Mouse (Mus musculus) MEL (cell line): ENCODE measurements around the gene Nanos2. TPM values are rescaled to one million over a fixed set of nuclear protein-coding genes. Genes with fewer than 3 reads are reported as not detected.

Experiments
- DNase-seq: peaks from one replicate; pipeline ENCODE4 v3.0.0; 2011; ENCODE audit warnings: low read depth, low spot score
- H3K27ac ChIP-seq: 2 replicates; pipeline ENCODE4 v1.5.1; 2012; ENCODE audit warnings: low read depth, mild to moderate bottlenecking, control low read depth, low read length, moderate library complexity; ENCODE audit not compliant: control insufficient read depth
- H3K27me3 ChIP-seq, 2 experiments: fragments of 150-350 bp in 1 of 2; sonication (generic) in 1 of 2; 2 replicates each; pipeline ENCODE4 v1.6.1; 2012; ENCODE audit warnings: low read length in 2 of 2, mild to moderate bottlenecking in 2 of 2, improper control_type of control experiment in 1 of 2, moderate library complexity in 1 of 2; ENCODE audit not compliant: insufficient read depth in 2 of 2, control insufficient read depth in 1 of 2
- H3K36me3 ChIP-seq, 2 experiments: 2 replicates each; pipeline ENCODE4 v1.6.1; 2012 to 2014; ENCODE audit warnings: low read length in 2 of 2, improper control_type of control experiment in 1 of 2, inconsistent platforms in 1 of 2, mild to moderate bottlenecking in 1 of 2; ENCODE audit not compliant: insufficient read depth in 2 of 2, control insufficient read depth in 1 of 2
- H3K4me1 ChIP-seq, 2 experiments: fragments of 150-350 bp in 1 of 2; sonication (generic) in 1 of 2; 2 replicates each; pipeline ENCODE4 v1.6.1; 2012; ENCODE audit warnings: low read length in 2 of 2, improper control_type of control experiment in 1 of 2, mild to moderate bottlenecking in 1 of 2; ENCODE audit not compliant: insufficient read depth in 2 of 2, control insufficient read depth in 1 of 2
- H3K4me3 ChIP-seq, 2 experiments: fragments of 150-350 bp in 1 of 2; sonication (generic) in 1 of 2; 2 replicates each; pipeline ENCODE4 v1.5.1; 2012; ENCODE audit warnings: low read depth in 2 of 2, low read length in 2 of 2, mild to moderate bottlenecking in 2 of 2, moderate library complexity in 2 of 2, control low read depth in 1 of 2, improper control_type of control experiment in 1 of 2; ENCODE audit not compliant: control insufficient read depth in 1 of 2, insufficient read depth in 1 of 2
- H3K79me2 ChIP-seq: 2 replicates; pipeline ENCODE4 v1.6.1; 2012; ENCODE audit warnings: mild to moderate bottlenecking, low read length, moderate library complexity; ENCODE audit not compliant: control insufficient read depth, poor library complexity, insufficient read depth
- H3K9ac ChIP-seq: 2 replicates; pipeline ENCODE4 v1.6.1; 2012; ENCODE audit warnings: low read depth, mild to moderate bottlenecking, control low read depth, low read length, moderate library complexity; ENCODE audit not compliant: control insufficient read depth, poor library complexity, severe bottlenecking
- H3K9me3 ChIP-seq: fragments of 150-350 bp; sonication (generic); replicated peaks from 2 replicates; pipeline ENCODE4 v1.6.1; 2012; ENCODE audit warnings: mild to moderate bottlenecking, low read length, improper control_type of control experiment, moderate library complexity; ENCODE audit not compliant: insufficient read depth
- BHLHE40 ChIP-seq: IDR thresholded peaks from 2 replicates; pipeline ENCODE4 v1.6.1; 2012; ENCODE audit warnings: low read depth, mild to moderate bottlenecking, inconsistent platforms, low read length, improper control_type of control experiment, borderline replicate concordance
- CHD1 ChIP-seq: IDR thresholded peaks from 2 replicates; pipeline ENCODE4 v1.6.1; 2012; ENCODE audit warnings: low read depth, mild to moderate bottlenecking, inconsistent platforms, low read length, improper control_type of control experiment
- CHD2 ChIP-seq: IDR thresholded peaks from 2 replicates; pipeline ENCODE4 v1.6.1; 2011; ENCODE audit warnings: low read length, improper control_type of control experiment
- ELF1 ChIP-seq: IDR thresholded peaks from 2 replicates; pipeline ENCODE4 v1.6.1; 2014; ENCODE audit warnings: low read depth, mild to moderate bottlenecking, inconsistent platforms, low read length, improper control_type of control experiment, moderate library complexity
- EP300 ChIP-seq, 2 experiments: IDR thresholded peaks; 2 replicates each; pipeline ENCODE4 v1.6.1; 2011; ENCODE audit warnings: improper control_type of control experiment in 2 of 2, low read length in 2 of 2, low read depth in 1 of 2, mild to moderate bottlenecking in 1 of 2
- GATA1 ChIP-seq: IDR thresholded peaks from 2 replicates; pipeline ENCODE4 v1.6.1; 2011; ENCODE audit warnings: low read depth, low read length, improper control_type of control experiment
- KAT2A ChIP-seq: conservative IDR thresholded peaks from 2 replicates; pipeline ENCODE4 v1.6.1; 2012; ENCODE audit warnings: low read depth, low read length, improper control_type of control experiment, inconsistent platforms
- MAFK ChIP-seq: IDR thresholded peaks from 2 replicates; pipeline ENCODE4 v1.6.1; 2011; ENCODE audit warnings: low read depth, mild to moderate bottlenecking, low read length, improper control_type of control experiment, borderline replicate concordance
- MAX ChIP-seq: IDR thresholded peaks from 2 replicates; pipeline ENCODE4 v1.6.1; 2011; ENCODE audit warnings: low read length, improper control_type of control experiment
- MEF2A ChIP-seq: IDR thresholded peaks from 2 replicates; pipeline ENCODE4 v1.6.1; 2014; ENCODE audit warnings: low read depth, mild to moderate bottlenecking, inconsistent platforms, low read length, improper control_type of control experiment; ENCODE audit not compliant: poor library complexity, insufficient replicate concordance, severe bottlenecking; ENCODE audit errors: extremely low read depth
- MXI1 ChIP-seq: IDR thresholded peaks from 2 replicates; pipeline ENCODE4 v1.6.1; 2011; ENCODE audit warnings: mild to moderate bottlenecking, low read depth, low read length, improper control_type of control experiment
- MYC ChIP-seq: IDR thresholded peaks from 2 replicates; pipeline ENCODE4 v1.6.1; 2011; ENCODE audit warnings: low read depth, mild to moderate bottlenecking, low read length, improper control_type of control experiment, moderate library complexity
- NELFE ChIP-seq: IDR thresholded peaks from 2 replicates; pipeline ENCODE4 v1.6.1; 2011; ENCODE audit warnings: low read depth, low read length, improper control_type of control experiment
- POLR2A ChIP-seq, 2 experiments: IDR thresholded peaks; 2 replicates each; pipeline ENCODE4 v1.6.1; 2011 to 2012; ENCODE audit warnings: low read length in 2 of 2, mild to moderate bottlenecking in 2 of 2, control low read depth in 1 of 2, improper control_type of control experiment in 1 of 2, low read depth in 1 of 2, moderate library complexity in 1 of 2; ENCODE audit not compliant: control insufficient read depth in 1 of 2, insufficient read depth in 1 of 2, poor library complexity in 1 of 2
- POLR2AphosphoS2 ChIP-seq: IDR thresholded peaks from 2 replicates; pipeline ENCODE4 v1.6.1; 2011; ENCODE audit warnings: low read length, improper control_type of control experiment
- POLR2AphosphoS5 ChIP-seq: IDR thresholded peaks from 2 replicates; pipeline ENCODE4 v1.6.1; 2012; ENCODE audit warnings: low read depth, borderline replicate concordance, mild to moderate bottlenecking, inconsistent platforms, low read length, moderate library complexity, mixed read lengths
- SIN3A ChIP-seq: IDR thresholded peaks from 2 replicates; pipeline ENCODE4 v1.6.1; 2012; ENCODE audit warnings: low read length, improper control_type of control experiment, inconsistent platforms
- TCF12 ChIP-seq: IDR thresholded peaks from 2 replicates; pipeline ENCODE4 v1.6.1; 2014; ENCODE audit warnings: low read depth, mild to moderate bottlenecking, inconsistent platforms, low read length, improper control_type of control experiment, moderate library complexity
- USF2 ChIP-seq, 2 experiments: IDR thresholded peaks; 2 replicates each; pipeline ENCODE4 v1.6.1; 2011 to 2012; ENCODE audit warnings: improper control_type of control experiment in 2 of 2, low read length in 2 of 2, borderline replicate concordance in 1 of 2, inconsistent platforms in 1 of 2, low read depth in 1 of 2, mild to moderate bottlenecking in 1 of 2; ENCODE audit not compliant: insufficient read depth in 1 of 2
- ZC3H11A ChIP-seq: IDR thresholded peaks from 2 replicates; pipeline ENCODE4 v1.6.1; 2012; ENCODE audit warnings: low read depth, mild to moderate bottlenecking, inconsistent platforms, low read length, improper control_type of control experiment
- ZNF384 ChIP-seq: IDR thresholded peaks from 2 replicates; pipeline ENCODE4 v1.6.1; 2012; ENCODE audit warnings: low read depth, mild to moderate bottlenecking, inconsistent platforms, low read length, improper control_type of control experiment
- polyA plus RNA-seq, 2 experiments: library from polyadenylated mRNA; stranded (reverse) in 1 of 2; unstranded in 1 of 2; fragments of >175 nt in 1 of 2; fragments of >200 nt in 1 of 2; gene quantifications; 2 replicates each; pipeline versions ENCODE4 v1.2.1 to v1.2.4; 2012; ENCODE audit warnings: low replicate concordance in 2 of 2, low read depth in 1 of 2; ENCODE audit not compliant: insufficient read length in 2 of 2, insufficient read depth in 1 of 2, missing spikeins in 1 of 2
- total RNA-seq: library from RNA; depleted of rRNA; stranded (reverse); fragments of 300-350 nt; gene quantifications from 2 replicates; pipeline ENCODE4 v1.2.3, GENCODE M21; 2012

Gene Nanos2
- total and polyA plus RNA-seq, 3 experiments, result not detected

DNA sequence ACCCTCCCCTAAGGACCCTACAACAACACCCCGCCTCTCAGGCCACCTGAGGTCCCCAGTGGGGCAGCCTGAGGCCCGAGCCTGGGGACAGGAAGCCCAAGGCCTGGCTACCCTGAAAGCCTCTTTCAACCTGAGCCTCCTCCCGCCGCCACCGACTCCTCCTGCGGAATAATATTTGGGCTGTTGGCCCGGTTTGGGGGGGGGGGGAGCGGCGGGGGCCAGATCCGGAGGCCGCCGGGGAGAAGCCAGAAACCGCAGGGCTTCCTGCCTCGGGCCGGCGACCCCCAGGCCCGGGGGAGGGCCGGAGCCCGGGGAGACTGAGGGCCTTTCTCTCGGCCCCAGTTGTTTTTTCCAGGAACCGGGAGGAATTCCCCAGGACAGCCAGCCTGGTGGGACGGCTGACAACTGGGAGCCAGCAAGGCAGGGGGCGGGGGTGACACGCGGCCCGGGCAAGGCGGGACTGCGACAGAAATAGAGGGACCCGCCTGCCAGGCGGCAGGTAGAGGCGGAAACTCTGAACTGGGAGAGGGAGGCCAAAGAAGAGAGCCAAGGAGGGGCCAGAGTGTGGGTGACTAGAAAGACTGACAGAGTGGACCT, 24.9 kb downstream of the Nanos2 start:
- TF ChIP-seq BHLHE40 (no peak), POLR2AphosphoS5 (no peak), POLR2A (IDR thresholded peaks at IDR 0.05; ENCODE audit: control insufficient read depth in 1 of 2, insufficient read depth in 1 of 2, low read depth in 1 of 2, low read length in 2 of 2, poor library complexity in 1 of 2) (no peak), ZNF384 (no peak)
- Histone ChIP-seq H3K9me3 (no peaks in the 10 kb centered on the region), H3K4me1 (no peaks in the 10 kb centered on the region), H3K27ac (no peak overlapping the region), H3K36me3 (no peaks in the 10 kb centered on the region), H3K9ac (no peak overlapping the region), H3K79me2 (no peaks in the 10 kb centered on the region), H3K27me3 (no peaks in the 10 kb centered on the region), H3K4me3 (no peak overlapping the region)
- DNase-seq, result no peak

DNA sequence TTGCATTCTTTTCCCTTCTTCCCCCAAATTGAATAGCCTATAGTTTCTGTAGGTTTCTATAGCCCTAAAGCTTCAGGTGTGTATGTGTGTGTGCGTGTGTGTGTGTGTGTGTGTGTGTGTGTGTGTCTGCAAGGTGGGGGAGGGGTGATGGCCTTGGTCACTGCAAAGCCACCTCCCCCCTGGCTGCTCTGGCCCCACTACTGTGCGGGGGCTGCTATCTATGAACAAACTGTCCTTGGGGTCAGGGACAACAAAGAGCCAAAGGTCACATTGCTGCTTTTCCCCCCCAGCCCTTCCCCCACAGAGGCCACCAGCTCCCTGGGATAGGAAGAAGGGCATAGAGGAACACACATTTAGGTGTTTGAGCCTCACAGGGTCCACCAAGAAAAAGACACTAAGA, 25.7 kb downstream of the Nanos2 start:
- H3K9me3 ChIP-seq, result no peaks in the 10 kb centered on the region
- H3K4me1 ChIP-seq, result no peaks in the 10 kb centered on the region
- no peaks in the 10 kb centered on the region for H3K27me3 ChIP-seq
- no peak overlapping the region for H3K4me3 ChIP-seq
- H3K9ac ChIP-seq, result no peak overlapping the region
- no peak overlapping the region for H3K27ac ChIP-seq
- no peak for DNase-seq
- H3K79me2 ChIP-seq, result no peaks in the 10 kb centered on the region
- TF ChIP-seq CHD2 (no peak), TCF12 (no peak), POLR2A (IDR thresholded peaks at IDR 0.05; ENCODE audit: control insufficient read depth in 1 of 2, insufficient read depth in 1 of 2, low read depth in 1 of 2, low read length in 2 of 2, poor library complexity in 1 of 2) (no peak), MEF2A (no peak), ELF1 (no peak), SIN3A (no peak), KAT2A (no peak), CHD1 (no peak), MYC (no peak), MAFK (no peak), USF2 (IDR thresholded peaks at IDR 0.05; ENCODE audit: borderline replicate concordance in 1 of 2, insufficient read depth in 1 of 2, low read depth in 1 of 2, low read length in 2 of 2) (no peak), ZNF384 (no peak), MXI1 (no peak), GATA1 (no peak), EP300 (IDR thresholded peaks at IDR 0.05; ENCODE audit: low read depth in 1 of 2, low read length in 2 of 2) (no peak), BHLHE40 (no peak), POLR2AphosphoS2 (no peak), MAX (no peak), ZC3H11A (no peak), NELFE (no peak)
- no peaks in the 10 kb centered on the region for H3K36me3 ChIP-seq
